Mouse (Mus musculus) E14TG2a.4 (cell line): ENCODE data around the gene Epb41l3.
A peak's percentile ranks its signal among the peaks of the same experiment; 100 is the strongest.

Experiments used
- H3K27me3 ChIP-seq: 2 replicates; pipeline ENCODE4 v1.6.1; 2014; ENCODE audit warnings: low read length, control low read depth; ENCODE audit not compliant: insufficient read depth
- H3K36me3 ChIP-seq: 2 replicates; pipeline ENCODE4 v1.6.1; 2014; ENCODE audit warnings: low read length, control low read depth; ENCODE audit not compliant: insufficient read depth
- H3K4me1 ChIP-seq: replicated peaks from 2 replicates; pipeline ENCODE4 v1.6.1; 2014; ENCODE audit warnings: low read depth, low read length, control low read depth
- H3K4me3 ChIP-seq: replicated peaks from 2 replicates; pipeline ENCODE4 v1.5.1; 2014; ENCODE audit warnings: mild to moderate bottlenecking, low read length
- H3K9me3 ChIP-seq: 2 replicates; pipeline ENCODE4 v1.6.1; 2014; ENCODE audit warnings: low read length, control low read depth
- CTCF ChIP-seq: conservative IDR thresholded peaks from 2 replicates; pipeline ENCODE4 v1.5.1; 2014; ENCODE audit warnings: low read length
- NANOG ChIP-seq: IDR thresholded peaks from 2 replicates; pipeline ENCODE4 v1.6.1; 2014; ENCODE audit warnings: borderline replicate concordance, low read length, mixed read lengths
- POU5F1 ChIP-seq: IDR thresholded peaks from 2 replicates; pipeline ENCODE4 v1.6.1; 2014; ENCODE audit warnings: low read length, borderline replicate concordance

Epb41l3 gene

GRCm38 (mm10) chr17:69127436-69127835 lies 52.0 kb downstream of the Epb41l3 start:
- Histone ChIP-seq H3K36me3 (no peaks in the 10 kb centered on the region), H3K4me3 (no peak overlapping the region), H3K4me1 (peaks cover 6% of the 10 kb centered on the region), H3K9me3 (no peaks in the 10 kb centered on the region), H3K27me3 (no peaks in the 10 kb centered on the region; the same call in 1 of the 2 replicates)
- TF ChIP-seq NANOG (no peak), POU5F1 (no peak), CTCF (no peak)

DNA sequence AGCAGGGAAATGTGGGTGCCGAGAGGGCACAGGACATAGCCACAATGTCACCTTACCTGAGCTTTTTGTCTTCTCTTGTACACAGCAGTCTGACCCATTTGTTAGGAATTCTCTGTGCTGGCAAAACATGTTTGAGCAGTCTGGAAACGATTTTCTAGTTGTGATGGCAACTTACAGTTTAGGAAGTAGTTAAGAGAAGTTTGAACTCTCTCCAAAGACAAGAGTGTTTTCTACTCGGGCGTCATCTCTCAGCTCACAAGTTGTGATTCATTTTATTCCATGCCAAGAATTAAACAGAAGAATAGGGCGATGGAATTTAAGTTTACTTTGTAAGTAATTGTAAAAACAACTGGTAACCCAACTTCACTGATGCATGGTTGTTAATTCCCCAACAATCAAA lies 52.5 kb downstream of the Epb41l3 start:
- Histone ChIP-seq H3K4me3 (no peak overlapping the region), H3K36me3 (no peaks in the 10 kb centered on the region), H3K27me3 (no peaks in the 10 kb centered on the region; the same call in 1 of the 2 replicates), H3K9me3 (no peaks in the 10 kb centered on the region), H3K4me1 (peaks cover under 1% of the 10 kb centered on the region)
- no peak for TF ChIP-seq NANOG
- no peak for TF ChIP-seq POU5F1

DNA sequence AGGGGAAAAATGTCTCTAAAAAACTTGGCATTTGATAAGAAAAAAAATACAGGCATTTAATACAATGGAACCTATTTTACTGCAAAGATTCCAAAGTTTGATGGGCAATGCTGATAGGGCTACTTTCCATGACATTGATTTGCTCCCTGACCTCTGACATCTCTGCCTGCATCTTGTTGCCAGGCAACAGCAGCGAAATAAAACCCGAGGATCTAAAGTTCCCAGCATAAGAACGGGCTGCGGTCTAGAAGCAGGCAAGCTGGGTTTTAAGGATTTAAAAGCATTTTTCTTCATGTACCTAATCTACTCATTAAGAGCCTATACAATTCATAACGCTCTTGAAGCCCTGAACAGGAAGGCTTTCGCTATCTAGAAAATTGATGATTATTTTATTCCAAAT lies 54.0 kb downstream of the Epb41l3 start:
- no peaks in the 10 kb centered on the region for H3K36me3 ChIP-seq
- H3K9me3 ChIP-seq: no peaks in the 10 kb centered on the region
- no peaks in the 10 kb centered on the region for H3K4me1 ChIP-seq
- H3K27me3 ChIP-seq: no peaks in the 10 kb centered on the region; the same call in 1 of the 2 replicates
- no peak overlapping the region for H3K4me3 ChIP-seq
- TF ChIP-seq POU5F1 (no peak), CTCF (no peak), NANOG (no peak)

DNA sequence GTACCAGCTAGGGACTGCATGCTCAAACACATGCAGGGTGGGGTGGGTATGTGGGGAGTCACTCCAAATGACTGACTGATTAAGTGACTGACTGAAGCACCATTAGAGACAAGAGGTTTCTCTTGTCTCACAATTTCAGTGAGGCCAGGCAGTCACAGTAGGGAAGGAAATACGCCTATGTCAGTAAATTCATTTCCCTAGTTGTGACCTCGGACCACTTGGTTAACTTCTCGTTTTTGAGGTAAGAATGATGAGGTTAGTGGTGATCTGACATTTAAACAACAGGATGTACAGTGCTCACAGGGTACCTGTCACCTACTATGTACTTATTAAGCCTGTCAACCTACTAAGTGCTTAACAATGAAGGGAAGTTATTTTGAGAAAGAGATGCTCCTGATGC lies 67.5 kb downstream of the Epb41l3 start:
- Histone ChIP-seq H3K27me3 (no peaks in the 10 kb centered on the region; the same call in 1 of the 2 replicates), H3K4me3 (no peak overlapping the region), H3K9me3 (no peaks in the 10 kb centered on the region), H3K4me1 (no peaks in the 10 kb centered on the region), H3K36me3 (no peaks in the 10 kb centered on the region)
- no peak for TF ChIP-seq CTCF
- no peak for TF ChIP-seq POU5F1
- no peak for TF ChIP-seq NANOG

DNA sequence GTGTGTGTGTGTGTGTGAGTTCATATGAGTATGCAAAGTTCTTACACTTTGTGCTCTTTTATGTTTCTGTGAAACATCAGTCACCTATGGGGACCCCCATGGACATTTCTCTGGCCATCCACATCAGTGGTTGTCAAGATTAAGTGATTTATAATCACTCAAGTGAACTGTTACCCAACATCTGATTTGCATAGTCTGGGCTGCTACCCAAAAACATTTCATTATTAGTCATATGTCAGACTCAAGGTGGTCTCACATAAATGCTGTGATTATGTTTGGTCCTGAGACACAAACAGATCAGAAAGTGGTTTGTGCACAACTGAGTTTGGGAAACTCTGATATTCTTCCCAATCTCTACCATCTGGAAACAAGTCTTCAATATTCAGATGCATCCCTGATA lies 75.3 kb downstream of the Epb41l3 start:
- peaks cover 31% of the 10 kb centered on the region for H3K27me3 ChIP-seq
- TF ChIP-seq CTCF (no peak), POU5F1 (no peak), NANOG (no peak)
- H3K9me3 ChIP-seq: no peaks in the 10 kb centered on the region
- H3K4me3 ChIP-seq: no peak overlapping the region
- no peaks in the 10 kb centered on the region for H3K36me3 ChIP-seq
- H3K4me1 ChIP-seq: no peaks in the 10 kb centered on the region

DNA sequence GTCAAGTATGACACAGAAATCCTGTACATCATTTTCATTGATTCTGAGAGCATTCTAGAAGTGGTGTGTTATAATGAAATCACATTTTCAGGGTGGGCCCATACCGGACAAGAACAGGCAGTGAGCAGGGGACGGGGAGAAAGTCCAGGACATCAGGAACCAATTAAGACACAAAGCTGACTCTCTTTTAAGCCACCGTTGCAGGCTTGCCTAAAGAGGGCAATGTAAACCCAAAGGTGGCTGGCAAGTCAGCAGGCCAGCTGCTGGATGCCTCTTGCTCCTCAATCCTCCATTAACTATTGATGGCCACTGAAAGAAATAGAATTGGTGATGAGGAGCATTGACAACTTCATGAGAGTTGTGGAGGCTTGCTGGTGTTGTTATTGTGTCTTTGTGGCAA lies 75.8 kb downstream of the Epb41l3 start:
- Histone ChIP-seq H3K4me3 (no peak overlapping the region), H3K36me3 (no peaks in the 10 kb centered on the region), H3K27me3 (peaks cover 36% of the 10 kb centered on the region), H3K4me1 (peaks cover 3% of the 10 kb centered on the region; the same call in 1 of the 2 replicates), H3K9me3 (no peaks in the 10 kb centered on the region)
- TF ChIP-seq CTCF: no peak

DNA sequence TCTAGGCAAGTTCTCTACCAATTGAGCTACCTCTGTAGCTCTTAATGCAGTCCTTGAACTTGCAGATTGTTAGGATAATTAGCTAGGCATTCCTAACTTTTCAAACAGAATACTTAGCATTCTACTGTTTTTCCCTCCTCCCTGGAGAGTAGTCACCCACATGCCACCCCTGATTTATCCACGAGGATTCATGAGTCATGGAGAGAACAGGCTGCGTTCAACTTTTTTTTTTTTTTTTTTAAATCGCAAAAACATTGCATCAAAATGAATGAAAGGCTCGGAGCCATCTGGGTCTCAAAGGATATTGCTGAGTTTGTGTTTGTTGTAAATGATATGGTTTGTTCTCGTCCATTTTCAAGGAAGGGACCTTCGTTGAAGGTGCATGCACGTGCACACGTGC lies 79.6 kb downstream of the Epb41l3 start:
- H3K9me3 ChIP-seq: no peaks in the 10 kb centered on the region
- peaks cover 9% of the 10 kb centered on the region for H3K4me1 ChIP-seq
- H3K27me3 ChIP-seq: peaks cover 59% of the 10 kb centered on the region
- no peak overlapping the region for H3K4me3 ChIP-seq
- TF ChIP-seq CTCF: no peak
- TF ChIP-seq POU5F1: no peak
- TF ChIP-seq NANOG: no peak
- H3K36me3 ChIP-seq: no peaks in the 10 kb centered on the region

- no peak for TF ChIP-seq NANOG
- TF ChIP-seq POU5F1: no peak
- no peak for TF ChIP-seq CTCF
- Histone ChIP-seq H3K4me3 (peak overlapping the region; percentile 94), H3K4me1 (peaks cover 9% of the 10 kb centered on the region), H3K27me3 (peaks cover 68% of the 10 kb centered on the region), H3K36me3 (no peaks in the 10 kb centered on the region), H3K9me3 (no peaks in the 10 kb centered on the region)
These were observed 81.1 kb downstream of the Epb41l3 start for GRCm38 (mm10) chr17:69156522-69157100.

DNA sequence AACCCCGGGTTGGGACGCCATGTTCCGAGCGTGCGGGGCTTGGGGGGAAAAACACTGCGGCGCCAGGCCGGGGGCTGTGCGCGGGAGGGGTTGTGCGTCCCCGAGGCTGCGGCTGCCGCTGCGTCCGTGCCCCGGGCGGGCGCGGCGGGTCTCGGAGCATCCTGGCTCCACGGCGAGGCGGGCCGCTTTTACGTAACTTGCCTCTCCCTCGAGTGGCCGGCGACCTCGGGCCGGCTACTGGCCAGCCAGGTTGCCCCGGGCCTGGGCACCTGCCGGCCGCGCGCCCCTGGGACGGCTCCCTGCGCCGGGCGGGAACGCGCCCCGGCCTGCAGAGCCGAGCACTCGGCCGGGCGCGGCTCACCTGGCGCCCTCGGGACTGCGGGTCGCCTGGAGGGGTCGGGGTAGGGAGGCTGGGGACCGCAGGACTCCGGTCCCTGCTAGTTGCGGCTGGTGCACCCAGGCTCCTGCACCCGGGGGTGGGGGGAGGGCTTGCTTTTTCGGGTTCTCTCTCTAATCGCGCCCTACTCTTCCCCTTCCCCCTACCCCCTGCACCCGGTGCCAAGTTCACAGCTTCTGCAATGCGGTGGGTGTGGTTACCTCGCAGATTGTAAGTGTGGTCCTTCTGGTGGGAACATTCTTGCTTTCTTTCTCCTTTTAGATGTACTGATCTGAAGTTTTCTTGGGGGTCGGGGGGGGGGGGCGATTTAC lies 81.8 kb downstream of the Epb41l3 start:
- Histone ChIP-seq H3K4me3 (peak overlapping the region; percentile 94), H3K27me3 (peaks cover 67% of the 10 kb centered on the region), H3K36me3 (no peaks in the 10 kb centered on the region), H3K9me3 (no peaks in the 10 kb centered on the region), H3K4me1 (peaks cover 9% of the 10 kb centered on the region)
- no peak for TF ChIP-seq POU5F1
- no peak for TF ChIP-seq NANOG
- TF ChIP-seq CTCF: no peak
